Mouse (Mus musculus): ENCODE data around the gene Ctdnep1. TPM values are rescaled to one million over a fixed set of nuclear protein-coding genes. Genes with fewer than 3 reads are reported as not detected.
"Not testable (repeated sequence)": the region's sequence is repeated elsewhere in the genome, so short reads cannot be mapped to it uniquely, and the experiment has no call there.

Ctdnep1 gene
- total RNA-seq, 2 experiments from 2014 or later: 38.6 to 181 TPM

GRCm38 (mm10) chr11:70000396-70000898 is 19.5 kb downstream of the Ctdnep1 start, which contains the start of gene Dvl2:
Dvl2 (plus strand) TSS chr11:70000595.
- ATAC-seq (replicated peaks; ENCODE audit: low FRiP score, low TSS enrichment, poor library complexity, severe bottlenecking): peak; percentile 39

DNA sequence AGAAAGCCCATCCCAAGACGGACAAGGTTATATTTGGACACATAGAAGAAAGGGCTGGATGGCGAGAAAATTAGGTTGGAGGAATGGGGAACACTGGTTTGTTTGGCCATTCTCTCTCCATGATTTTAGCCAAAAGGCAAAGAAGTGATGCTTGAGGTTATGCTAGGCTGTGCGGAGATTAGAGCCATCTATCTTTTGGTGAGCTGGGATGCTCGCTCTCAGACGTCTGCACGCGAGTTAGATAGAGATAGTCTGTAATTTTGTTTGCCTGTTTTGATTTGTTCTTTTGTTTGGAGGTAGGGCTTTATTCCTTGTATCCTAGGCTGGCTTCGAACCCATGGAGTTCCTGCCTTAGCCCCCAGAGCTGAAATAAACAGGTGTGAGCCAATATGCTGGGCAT is 20.2 kb downstream of the Ctdnep1 start:
- ATAC-seq (replicated peaks; ENCODE audit: low FRiP score, low TSS enrichment, poor library complexity, severe bottlenecking): no peak

DNA sequence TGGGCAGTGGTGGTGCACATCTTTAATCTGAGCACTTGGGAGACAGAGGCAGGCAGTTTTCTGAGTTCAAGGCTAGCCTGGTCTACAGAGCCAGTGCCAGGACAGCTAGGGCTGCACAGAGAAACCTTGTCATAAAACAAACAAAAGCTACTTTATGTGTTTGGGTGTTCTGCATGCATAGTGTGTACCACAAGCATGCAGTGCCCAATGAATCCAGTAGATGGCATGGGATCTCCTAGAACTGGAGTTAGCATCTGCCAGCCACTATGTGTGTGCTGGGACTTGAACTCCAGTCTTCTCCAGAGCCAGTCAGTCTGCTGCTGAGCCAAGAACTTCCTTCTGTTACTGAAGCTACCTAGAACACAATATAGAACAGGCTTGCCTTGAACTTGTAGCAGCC is 20.9 kb downstream of the Ctdnep1 start:
- peak; percentile 35; the same call in 1 of the 2 replicates for ATAC-seq (replicated peaks; ENCODE audit: low FRiP score, low TSS enrichment, poor library complexity, severe bottlenecking)

DNA sequence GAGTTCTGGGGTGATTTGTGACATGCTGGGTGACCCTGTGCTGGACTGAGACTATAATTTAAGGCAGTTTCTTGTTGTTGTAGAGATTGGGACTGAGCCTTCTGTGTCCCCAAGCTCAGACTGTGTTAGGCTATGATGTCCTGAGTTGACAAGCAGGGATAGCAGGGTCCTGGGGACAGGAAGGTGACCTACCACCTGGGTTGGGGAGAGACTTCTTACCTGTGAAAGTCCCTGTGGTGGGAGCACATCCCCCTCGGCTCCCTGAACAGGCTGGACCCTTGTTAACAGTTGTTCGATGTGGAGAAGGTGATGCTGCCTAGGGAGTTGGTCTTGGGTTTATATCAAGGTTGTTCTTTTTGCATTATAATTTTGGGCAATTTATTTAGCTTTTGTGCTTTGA is 21.5 kb downstream of the Ctdnep1 start:
- ATAC-seq (replicated peaks; ENCODE audit: low FRiP score, low TSS enrichment, poor library complexity, severe bottlenecking): no peak

- peak; percentile 53; the same call in 1 of the 2 replicates for ATAC-seq (replicated peaks; ENCODE audit: low FRiP score, low TSS enrichment, poor library complexity, severe bottlenecking)
These were observed 24.6 kb downstream of the Ctdnep1 start for GRCm38 (mm10) chr11:70005521-70005920.

DNA sequence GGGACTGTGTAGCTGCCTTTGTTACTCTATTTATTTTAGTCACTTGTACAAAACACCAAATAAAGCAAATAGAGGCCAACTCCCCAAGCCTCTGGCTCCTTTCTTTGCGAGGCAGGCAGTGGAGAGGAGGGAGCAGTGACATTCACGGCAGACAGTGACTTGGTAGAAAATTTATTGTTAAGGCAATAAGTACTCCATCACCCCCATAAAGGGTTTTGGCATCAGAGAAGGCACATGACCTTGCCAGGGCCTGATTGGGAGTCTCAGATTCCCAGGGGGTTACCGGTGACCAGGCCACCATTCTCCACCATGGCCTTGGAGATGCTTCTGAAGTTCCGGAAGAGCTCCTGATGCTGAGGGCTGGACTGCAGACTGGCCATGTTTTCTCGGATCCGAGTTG is 29.1 kb downstream of the Ctdnep1 start:
- no peak for ATAC-seq (replicated peaks; ENCODE audit: low FRiP score, low TSS enrichment, poor library complexity, severe bottlenecking)

DNA sequence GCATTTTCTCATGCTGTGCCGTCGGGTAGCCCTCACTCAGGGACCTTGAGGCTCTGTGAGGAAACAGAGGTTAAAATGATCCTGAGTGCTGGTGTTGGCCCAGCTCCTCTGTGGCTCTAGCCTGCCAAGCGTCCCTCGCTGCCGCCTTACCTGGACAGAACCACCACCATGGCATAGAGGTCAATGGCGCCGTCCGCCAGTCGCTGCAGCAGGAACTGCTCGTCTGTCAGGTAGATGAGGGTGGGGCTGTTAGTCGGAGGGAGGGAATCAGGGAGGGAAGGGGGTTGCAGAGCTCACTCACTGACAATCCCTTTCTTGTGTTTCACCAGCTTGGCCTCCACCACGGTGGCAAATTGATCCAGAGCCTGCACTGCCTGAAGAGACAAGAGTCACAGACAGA is 29.6 kb downstream of the Ctdnep1 start:
- ATAC-seq (replicated peaks; ENCODE audit: low FRiP score, low TSS enrichment, poor library complexity, severe bottlenecking): no peak

GRCm38 (mm10) chr11:70010961-70011360 is 30.0 kb downstream of the Ctdnep1 start:
- no peak for ATAC-seq (replicated peaks; ENCODE audit: low FRiP score, low TSS enrichment, poor library complexity, severe bottlenecking)

GRCm38 (mm10) chr11:70012931-70013330 is 32.0 kb downstream of the Ctdnep1 start:
- ATAC-seq (replicated peaks; ENCODE audit: low FRiP score, low TSS enrichment, poor library complexity, severe bottlenecking): no peak

DNA sequence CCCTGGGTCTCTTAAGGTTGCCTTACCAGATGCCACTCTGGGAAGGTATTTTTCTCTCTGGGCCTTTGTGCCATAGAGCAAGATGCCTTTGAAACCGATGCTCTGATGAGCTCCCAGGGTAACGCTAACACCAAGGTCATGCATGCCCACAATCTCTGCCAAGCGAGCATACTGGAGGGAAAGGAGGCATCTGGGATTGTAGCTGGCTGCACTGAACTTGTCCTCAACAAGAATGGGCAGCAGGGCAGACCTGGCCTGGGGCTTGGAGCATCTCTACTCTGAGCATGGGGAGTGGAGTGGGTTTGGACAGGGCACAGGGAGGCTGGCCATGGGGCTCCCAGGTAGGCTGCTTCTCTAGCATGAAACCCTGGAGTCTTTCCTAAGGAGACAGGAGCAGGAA is 32.5 kb downstream of the Ctdnep1 start:
- ATAC-seq (replicated peaks; ENCODE audit: low FRiP score, low TSS enrichment, poor library complexity, severe bottlenecking): no peak

- ATAC-seq (replicated peaks; ENCODE audit: low FRiP score, low TSS enrichment, poor library complexity, severe bottlenecking): no peak
These were observed 33.1 kb downstream of the Ctdnep1 start for GRCm38 (mm10) chr11:70014051-70014450.

- ATAC-seq (replicated peaks; ENCODE audit: low FRiP score, low TSS enrichment, poor library complexity, severe bottlenecking): peak; percentile 88
These were observed 34.1 kb downstream of the Ctdnep1 start, which contains the start of gene Acadvl for GRCm38 (mm10) chr11:70014880-70015558. Acadvl (minus strand) TSS chr11:70015411.

DNA sequence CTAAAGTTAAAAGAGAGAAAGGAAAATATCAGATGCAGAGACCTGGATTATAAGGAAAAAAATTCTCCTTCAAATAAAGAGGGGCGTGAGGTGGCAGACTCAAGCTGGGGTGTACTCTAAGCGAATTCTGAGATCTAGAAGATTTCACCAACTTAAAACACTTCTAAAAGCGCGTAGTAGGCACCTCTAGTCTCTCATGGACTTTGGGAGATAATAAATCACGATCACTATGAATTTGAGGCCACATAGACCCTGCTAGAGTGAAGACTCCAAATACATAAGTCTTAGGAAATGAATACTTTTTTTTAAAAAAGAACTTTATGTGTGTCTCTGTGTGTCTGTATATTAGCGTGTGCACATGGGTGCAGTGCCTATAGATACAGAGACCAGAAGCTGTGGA is 34.7 kb downstream of the Ctdnep1 start:
- ATAC-seq (replicated peaks; ENCODE audit: low FRiP score, low TSS enrichment, poor library complexity, severe bottlenecking): no peak

DNA sequence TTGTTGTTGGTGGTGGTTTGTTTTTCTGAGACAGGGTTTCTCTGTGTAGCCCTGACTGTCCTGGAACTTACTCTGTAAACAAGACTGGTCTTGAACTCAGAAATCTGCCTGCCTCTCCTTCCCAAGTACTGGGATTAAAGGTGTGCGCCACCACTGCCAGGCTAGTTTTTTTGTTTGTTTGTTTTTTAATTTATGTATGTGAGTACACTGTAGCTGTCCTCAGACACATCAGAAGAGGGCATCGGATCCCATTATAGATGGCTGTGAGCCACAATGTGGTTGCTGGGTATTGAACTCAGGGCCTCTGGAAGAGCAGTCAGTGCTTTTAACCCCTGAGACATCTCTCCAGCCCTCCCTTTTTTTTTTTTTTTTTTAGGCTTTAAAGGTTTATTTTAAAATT is 35.2 kb downstream of the Ctdnep1 start:
- not testable (repeated sequence) for ATAC-seq (replicated peaks; ENCODE audit: low FRiP score, low TSS enrichment, poor library complexity, severe bottlenecking)

GRCm38 (mm10) chr11:70016669-70017068 is 35.7 kb downstream of the Ctdnep1 start, which contains the start of gene Dlg4:
Dlg4 (plus strand) TSS chr11:70016942.
- no peak for ATAC-seq (replicated peaks; ENCODE audit: low FRiP score, low TSS enrichment, poor library complexity, severe bottlenecking)

DNA sequence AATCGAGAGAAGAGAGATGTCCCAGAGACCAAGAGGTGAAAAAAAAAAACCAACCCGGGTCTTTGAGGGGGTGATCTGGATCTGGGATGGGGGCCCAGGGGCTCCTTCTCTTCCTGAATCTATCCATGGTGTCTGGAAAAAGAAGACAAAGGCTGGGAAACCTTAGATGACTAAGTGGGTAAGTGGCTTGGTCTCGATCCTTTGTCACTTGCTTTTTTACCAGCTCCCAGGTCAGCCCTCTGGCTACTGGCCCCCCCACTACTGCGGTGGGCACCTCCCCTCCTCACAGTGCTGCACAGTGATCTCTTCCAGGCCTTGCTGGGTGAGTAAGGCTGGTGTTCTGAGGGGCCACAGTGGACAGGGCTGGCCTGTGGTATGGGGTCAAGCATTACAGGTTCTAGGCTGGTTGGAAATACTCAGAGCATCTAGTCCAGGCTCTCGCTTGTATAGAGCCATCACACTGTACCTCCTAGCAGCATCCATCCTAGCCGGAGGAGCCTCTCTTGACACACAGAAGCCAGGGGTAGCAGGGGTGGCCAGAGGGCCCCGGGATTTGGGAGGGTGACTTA is 36.3 kb downstream of the Ctdnep1 start:
- no peak for ATAC-seq (replicated peaks; ENCODE audit: low FRiP score, low TSS enrichment, poor library complexity, severe bottlenecking)

GRCm38 (mm10) chr11:70018131-70018990 is 37.4 kb downstream of the Ctdnep1 start:
- ATAC-seq (replicated peaks; ENCODE audit: low FRiP score, low TSS enrichment, poor library complexity, severe bottlenecking): no peak

DNA sequence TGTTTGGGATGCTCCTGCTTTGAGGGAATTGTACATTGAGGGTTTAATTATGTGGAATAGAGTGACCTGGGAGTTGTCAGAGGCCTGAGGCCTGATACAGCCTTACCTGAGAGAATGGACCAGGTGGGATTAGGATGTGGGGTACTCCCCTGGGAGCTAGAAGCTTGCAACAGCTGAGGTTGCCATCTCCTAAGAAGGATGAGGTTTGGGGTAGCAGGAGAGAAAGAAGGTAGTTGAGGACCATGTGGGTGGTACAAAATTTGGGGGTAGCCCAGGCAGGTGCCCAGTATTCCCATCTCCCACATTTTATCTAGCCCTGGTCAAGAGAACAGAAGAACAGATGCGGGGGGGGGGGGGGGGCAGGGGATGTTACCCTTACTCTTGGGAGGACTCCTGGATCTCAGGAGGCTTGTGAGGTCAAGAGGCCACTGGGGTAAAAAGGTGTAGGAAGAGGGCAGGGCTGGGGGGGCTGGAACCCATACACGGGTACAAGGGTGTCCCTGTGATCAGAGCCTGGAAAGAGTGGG is 38.6 kb downstream of the Ctdnep1 start:
- no peak for ATAC-seq (replicated peaks; ENCODE audit: low FRiP score, low TSS enrichment, poor library complexity, severe bottlenecking)

GRCm38 (mm10) chr11:70020022-70020631 is 39.2 kb downstream of the Ctdnep1 start:
- no peak for ATAC-seq (replicated peaks; ENCODE audit: low FRiP score, low TSS enrichment, poor library complexity, severe bottlenecking)

Measured in megakaryocyte-erythroid progenitor cell, adult 5-6 weeks (primary cell).